Mouse (Mus musculus) layer of hippocampus, postnatal 10 days (tissue): Measurements from ENCODE around the gene Nrcam. TPM values are rescaled to one million over a fixed set of nuclear protein-coding genes. Genes with fewer than 3 reads are reported as not detected.
A peak's percentile ranks its signal among the peaks of the same experiment; 100 is the strongest.

Experiments
- DNase-seq, 2 experiments: peaks; one replicate each; pipeline ENCODE4 v3.0.0; 2021; ENCODE audit warnings: low spot score in 2 of 2
- total RNA-seq, 2 experiments: library from RNA; stranded (reverse); gene quantifications; 2 replicates each; pipeline ENCODE4 v1.2.3; 2021

The Nrcam gene
- total RNA-seq, 2 experiments from 2014 or later = 447 to 457 TPM

GRCm38 (mm10) chr12:44430996-44431395 is 102.3 kb downstream of the Nrcam start:
- DNase-seq = peak; percentile 20 to 52

GRCm38 (mm10) chr12:44432727-44433126 is 104.0 kb downstream of the Nrcam start:
- DNase-seq = no peak

- DNase-seq = peak; percentile 16 to 44
These were observed 108.6 kb downstream of the Nrcam start for GRCm38 (mm10) chr12:44437046-44437827.

GRCm38 (mm10) chr12:44438884-44439283 is 110.2 kb downstream of the Nrcam start:
- peak in 1 of 2 experiments; percentile 16 for DNase-seq

- no peak for DNase-seq
These were observed 111.5 kb downstream of the Nrcam start for GRCm38 (mm10) chr12:44440230-44440629.

- DNase-seq = no peak
These were observed 122.2 kb downstream of the Nrcam start for GRCm38 (mm10) chr12:44450930-44451329.

- no peak for DNase-seq
These were observed 123.1 kb downstream of the Nrcam start for GRCm38 (mm10) chr12:44451742-44452141.

GRCm38 (mm10) chr12:44453791-44454190 is 125.1 kb downstream of the Nrcam start:
- DNase-seq = no peak

GRCm38 (mm10) chr12:44457961-44458360 is 129.3 kb downstream of the Nrcam start:
- no peak for DNase-seq

GRCm38 (mm10) chr12:44462436-44462835 is 133.8 kb downstream of the Nrcam start:
- DNase-seq = no peak

- DNase-seq = no peak
These were observed 134.3 kb downstream of the Nrcam start for GRCm38 (mm10) chr12:44462976-44463375.

GRCm38 (mm10) chr12:44471073-44471472 is 142.4 kb downstream of the Nrcam start:
- no peak for DNase-seq

- no peak for DNase-seq
These were observed 146.7 kb downstream of the Nrcam start for GRCm38 (mm10) chr12:44475355-44475754.

- no peak for DNase-seq
These were observed 150.8 kb downstream of the Nrcam start for GRCm38 (mm10) chr12:44479260-44480030.

GRCm38 (mm10) chr12:44480031-44480419 is 151.3 kb downstream of the Nrcam start:
- no peak for DNase-seq

GRCm38 (mm10) chr12:44481415-44481814 is 152.7 kb downstream of the Nrcam start:
- no peak for DNase-seq

GRCm38 (mm10) chr12:44492759-44493479 is 164.2 kb downstream of the Nrcam start:
- DNase-seq = no peak

GRCm38 (mm10) chr12:44497762-44498161 is 169.1 kb downstream of the Nrcam start:
- no peak for DNase-seq

- peak; percentile 27 to 31 for DNase-seq
These were observed 170.2 kb downstream of the Nrcam start for GRCm38 (mm10) chr12:44498872-44499271.

GRCm38 (mm10) chr12:44501807-44502487 is 173.3 kb downstream of the Nrcam start:
- no peak for DNase-seq

- no peak for DNase-seq
These were observed 175.1 kb downstream of the Nrcam start for GRCm38 (mm10) chr12:44503737-44504136.
